Mouse (Mus musculus): Measurements from ENCODE around the gene Ssc4d. TPM values are rescaled to one million over a fixed set of nuclear protein-coding genes. Genes with fewer than 3 reads are reported as not detected.

Ssc4d gene
- polyA plus RNA-seq, 1 experiment from 2014 or later, result 1.0 TPM

Other genes starting within 250 kb of the Ssc4d start
- 30.8 and 32.0 TPM in 2 replicates for gene Tmem120a, start 230.1 kb downstream of the Ssc4d start, polyA plus RNA-seq (2015; fragmentation: Nextera tagmentation; extraction: Ambion mirVana)
- gene Styxl1, start 196.1 kb downstream of the Ssc4d start, polyA plus RNA-seq (2015; fragmentation: Nextera tagmentation; extraction: Ambion mirVana), result 0.29 TPM in 1 of 2 replicates, not detected in the other
- 966 and 1,014 TPM in 2 replicates for gene Mdh2, start 196.1 kb downstream of the Ssc4d start, polyA plus RNA-seq (2015; fragmentation: Nextera tagmentation; extraction: Ambion mirVana)
- gene Srrm3, start 167.6 kb downstream of the Ssc4d start, polyA plus RNA-seq (2015; fragmentation: Nextera tagmentation; extraction: Ambion mirVana), result 0.06 and 0.13 TPM in 2 replicates
- gene Hspb1, start 86.6 kb downstream of the Ssc4d start, polyA plus RNA-seq (2015; fragmentation: Nextera tagmentation; extraction: Ambion mirVana), result 863 and 944 TPM in 2 replicates
- gene Ywhag, start 39.9 kb downstream of the Ssc4d start, polyA plus RNA-seq (2015; fragmentation: Nextera tagmentation; extraction: Ambion mirVana), result 157 and 163 TPM in 2 replicates
- 0.11 TPM in 1 of 2 replicates, not detected in the other for gene Zp3, start 5.6 kb upstream of the Ssc4d start, polyA plus RNA-seq (2015; fragmentation: Nextera tagmentation; extraction: Ambion mirVana)
- 23.0 and 23.9 TPM in 2 replicates for gene Dtx2, start 20.3 kb upstream of the Ssc4d start, polyA plus RNA-seq (2015; fragmentation: Nextera tagmentation; extraction: Ambion mirVana)
- 41.2 and 54.6 TPM in 2 replicates for gene Upk3b, start 64.0 kb upstream of the Ssc4d start, polyA plus RNA-seq (2015; fragmentation: Nextera tagmentation; extraction: Ambion mirVana)
- 0.13 and 0.43 TPM in 2 replicates for gene Upk3bl, start 80.0 kb upstream of the Ssc4d start, polyA plus RNA-seq (2015; fragmentation: Nextera tagmentation; extraction: Ambion mirVana)
- 1.6 TPM in 2 replicates for gene Rasa4, start 109.4 kb upstream of the Ssc4d start, polyA plus RNA-seq (2015; fragmentation: Nextera tagmentation; extraction: Ambion mirVana)
- gene Polr2j, start 142.1 kb upstream of the Ssc4d start, polyA plus RNA-seq (2015; fragmentation: Nextera tagmentation; extraction: Ambion mirVana), result 139 and 175 TPM in 2 replicates
- 18.1 and 19.6 TPM in 2 replicates for gene Lrwd1, start 161.5 kb upstream of the Ssc4d start, polyA plus RNA-seq (2015; fragmentation: Nextera tagmentation; extraction: Ambion mirVana)
- 13.1 and 13.9 TPM in 2 replicates for gene Alkbh4, start 161.6 kb upstream of the Ssc4d start, polyA plus RNA-seq (2015; fragmentation: Nextera tagmentation; extraction: Ambion mirVana)
- 2.0 and 2.7 TPM in 2 replicates for gene Orai2, start 196.2 kb upstream of the Ssc4d start, polyA plus RNA-seq (2015; fragmentation: Nextera tagmentation; extraction: Ambion mirVana)
- gene Prkrip1, start 224.4 kb upstream of the Ssc4d start, polyA plus RNA-seq (2015; fragmentation: Nextera tagmentation; extraction: Ambion mirVana), result 35.1 and 43.4 TPM in 2 replicates